Mouse (Mus musculus) lung, adult 2 months (tissue): Measurements from ENCODE around the gene Vps13c. TPM values are rescaled to one million over a fixed set of nuclear protein-coding genes. Genes with fewer than 3 reads are reported as not detected.

ENCODE experiments used
- DNase-seq: peaks from one replicate; pipeline ENCODE4 v3.0.0; 2022
- H3K4me1 ChIP-seq: fragments of 200-500 bp; 2 replicates; pipeline ENCODE4 v1.6.1; 2011; ENCODE audit warnings: low read length; ENCODE audit not compliant: control insufficient read depth, insufficient read depth
- H3K4me3 ChIP-seq: fragments of 200-500 bp; replicated peaks from 2 replicates; pipeline ENCODE3; 2011; ENCODE audit warnings: low read depth, mild to moderate bottlenecking, control low read depth, low read length; ENCODE audit errors: extremely low read depth
- CTCF ChIP-seq: fragments of 200-500 bp; IDR thresholded peaks from 2 replicates; pipeline ENCODE4 v1.5.1; 2011; ENCODE audit warnings: mild to moderate bottlenecking, low read length, control low read depth; ENCODE audit not compliant: insufficient read depth
- POLR2A ChIP-seq: fragments of 200-500 bp; IDR thresholded peaks from 2 replicates; pipeline ENCODE4 v1.6.1; 2011; ENCODE audit warnings: low read depth, mild to moderate bottlenecking, control low read depth, low read length, borderline replicate concordance; ENCODE audit errors: extremely low read depth
- WGBS: fragments of 180-500 bp; shearing (Covaris S2); methylation state at CpG from one replicate; pipeline ENCODE4 v1.1.7; 2018; 5-methylcytosine and 5-hydroxymethylcytosine counted together
- polyA plus RNA-seq: library from polyadenylated mRNA; depleted of rRNA; stranded (reverse); fragments of >200 nt; gene quantifications from 2 replicates; pipeline ENCODE4 v1.2.3, GENCODE M21; 2012

Vps13c gene
- polyA plus RNA-seq, 1 experiment = 9.1 TPM

DNA sequence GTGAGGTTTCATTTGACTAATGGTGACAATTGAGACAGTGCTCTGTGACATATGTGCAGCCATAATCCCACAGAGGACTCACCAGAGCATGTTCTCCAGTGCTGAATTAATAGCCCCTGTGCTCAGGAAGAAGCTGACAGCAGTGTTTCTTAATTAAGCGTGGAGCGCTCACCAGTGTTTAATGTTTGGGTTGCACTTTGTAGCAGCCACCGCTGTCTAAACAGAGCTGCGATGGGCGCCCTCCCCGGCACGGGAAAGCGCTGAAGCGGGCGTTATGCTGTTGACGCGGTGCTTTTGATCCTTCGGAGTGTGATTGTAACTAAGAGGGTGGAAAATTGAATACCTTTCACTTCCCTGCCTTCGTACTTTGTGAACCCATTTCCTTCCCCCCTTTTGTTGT is 125.7 kb downstream of the Vps13c start:
- Histone ChIP-seq H3K4me1 (no peaks in the 10 kb centered on the region), H3K4me3 (no peak overlapping the region)
- WGBS = 60% methylated on average over 14 of the region's 14 CpGs
- no peak for TF ChIP-seq POLR2A
- TF ChIP-seq CTCF = no peak
- DNase-seq = no peak

DNA sequence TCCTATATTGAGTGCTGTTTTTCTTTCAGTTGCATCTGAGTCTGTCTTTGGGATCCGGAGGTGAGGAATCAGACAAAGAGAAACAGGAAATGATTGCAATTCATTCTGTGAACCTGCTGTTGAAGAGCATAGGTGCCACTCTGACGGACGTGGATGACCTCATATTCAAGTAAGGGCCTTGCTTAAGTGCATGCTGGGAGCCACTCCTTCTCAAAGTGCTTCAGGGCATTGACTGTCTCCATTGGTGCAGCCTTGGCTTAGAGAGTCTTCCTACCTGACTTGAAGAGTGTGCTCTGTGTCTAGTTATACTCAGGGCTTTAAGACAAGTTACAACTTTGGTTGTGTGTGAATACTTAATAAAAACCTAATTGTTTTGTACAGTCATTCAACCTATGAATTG is 126.8 kb downstream of the Vps13c start:
- DNase-seq = no peak
- TF ChIP-seq POLR2A = no peak
- TF ChIP-seq CTCF = no peak
- Histone ChIP-seq H3K4me1 (no peaks in the 10 kb centered on the region), H3K4me3 (no peak overlapping the region)
- 50% methylated on average over 3 of the region's 3 CpGs for WGBS

DNA sequence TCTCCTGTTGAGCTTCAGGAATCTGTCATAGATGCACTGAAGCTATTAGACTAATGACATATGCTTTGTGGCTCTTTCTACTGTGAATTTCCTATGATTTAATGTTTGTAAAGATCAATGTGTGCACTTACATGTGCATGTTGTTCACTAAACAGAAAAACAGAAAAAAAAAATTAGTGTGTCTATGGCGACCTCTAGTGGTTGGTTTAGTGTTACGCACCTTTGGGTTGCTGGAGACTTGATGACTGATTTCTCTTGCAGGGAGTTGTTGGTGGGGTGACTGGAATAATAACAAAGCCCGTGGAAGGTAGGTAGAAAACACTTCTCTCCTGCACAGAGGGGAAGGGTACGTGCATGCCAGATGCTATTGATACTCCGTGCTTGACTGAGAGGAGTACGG is 133.3 kb downstream of the Vps13c start:
- DNase-seq = no peak
- WGBS = 46% methylated on average over 6 of the region's 6 CpGs
- TF ChIP-seq CTCF = peak; percentile 21; the same call in 1 of the 2 replicates
- TF ChIP-seq POLR2A = no peak
- H3K4me1 ChIP-seq = no peaks in the 10 kb centered on the region
- H3K4me3 ChIP-seq = no peak overlapping the region

DNA sequence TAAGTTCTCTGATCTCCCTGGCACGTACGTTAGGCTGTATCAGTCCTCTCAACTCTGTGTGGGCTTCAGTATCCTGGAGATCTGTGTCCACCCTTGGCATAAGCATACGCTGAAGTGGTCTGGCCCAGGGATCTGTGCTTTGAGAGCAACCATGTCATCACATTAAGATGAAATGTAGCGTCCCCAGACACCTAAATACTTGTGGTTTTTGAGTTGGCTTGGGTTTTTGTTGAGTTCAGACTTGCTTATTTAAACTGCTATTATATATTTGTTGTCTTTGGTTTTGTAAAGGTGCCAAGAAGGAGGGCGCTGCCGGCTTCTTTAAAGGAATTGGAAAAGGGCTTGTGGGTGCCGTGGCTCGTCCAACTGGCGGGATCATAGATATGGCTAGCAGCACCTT is 135.3 kb downstream of the Vps13c start:
- TF ChIP-seq POLR2A = no peak
- no peak for TF ChIP-seq CTCF
- Histone ChIP-seq H3K4me1 (no peaks in the 10 kb centered on the region), H3K4me3 (no peak overlapping the region)
- DNase-seq = no peak
- 86% methylated on average over 9 of the region's 9 CpGs for WGBS

DNA sequence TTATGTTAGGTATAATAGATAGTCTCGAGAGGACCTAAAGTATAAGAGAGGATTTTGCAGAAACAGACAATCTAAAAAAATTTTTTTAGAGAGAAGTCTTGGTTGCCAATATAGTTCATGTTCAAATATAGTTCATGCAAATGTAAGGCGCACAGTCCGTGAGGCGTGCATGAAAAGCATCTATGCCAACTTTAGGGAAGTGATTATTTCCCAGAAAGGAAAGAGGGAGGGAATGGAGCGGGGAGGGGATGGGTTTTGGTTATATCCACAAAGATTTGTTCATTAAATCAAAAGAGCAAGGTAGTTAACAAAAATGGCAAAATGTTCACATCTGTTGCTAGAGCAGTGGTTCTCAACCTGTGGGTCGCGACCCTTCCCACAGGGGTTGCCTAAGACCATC is 166.4 kb downstream of the Vps13c start:
- no peak for DNase-seq
- no peak overlapping the region for H3K4me3 ChIP-seq
- no peaks in the 10 kb centered on the region for H3K4me1 ChIP-seq
- TF ChIP-seq CTCF = no peak
- TF ChIP-seq POLR2A = no peak
- 91% methylated on average over 7 of the region's 7 CpGs for WGBS

DNA sequence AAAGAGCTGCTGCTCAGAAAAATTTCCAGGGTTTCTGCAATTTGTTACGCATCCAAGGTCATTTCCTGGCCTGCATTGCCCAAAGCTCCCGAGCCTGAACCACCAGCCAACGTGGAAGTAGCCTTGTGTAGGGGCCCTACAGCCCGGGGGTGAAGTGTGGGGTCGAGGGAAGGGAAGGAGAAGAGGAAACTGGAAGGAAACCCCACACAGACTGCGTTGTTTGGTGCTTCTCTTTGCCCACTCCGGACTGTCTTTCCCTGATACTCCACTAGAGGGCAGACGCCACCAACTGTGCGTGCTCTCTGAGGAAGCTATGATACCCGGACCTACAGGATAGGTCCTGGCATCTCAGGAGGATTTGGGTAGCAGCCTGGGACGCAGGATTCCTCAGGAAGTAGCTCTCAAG is 174.8 kb downstream of the Vps13c start:
- WGBS = 7% methylated on average over 11 of the region's 11 CpGs
- DNase-seq = peak; percentile 59
- Histone ChIP-seq H3K4me1 (no peaks in the 10 kb centered on the region), H3K4me3 (no peak overlapping the region)
- TF ChIP-seq POLR2A = no peak
- peak; percentile 97 for TF ChIP-seq CTCF

DNA sequence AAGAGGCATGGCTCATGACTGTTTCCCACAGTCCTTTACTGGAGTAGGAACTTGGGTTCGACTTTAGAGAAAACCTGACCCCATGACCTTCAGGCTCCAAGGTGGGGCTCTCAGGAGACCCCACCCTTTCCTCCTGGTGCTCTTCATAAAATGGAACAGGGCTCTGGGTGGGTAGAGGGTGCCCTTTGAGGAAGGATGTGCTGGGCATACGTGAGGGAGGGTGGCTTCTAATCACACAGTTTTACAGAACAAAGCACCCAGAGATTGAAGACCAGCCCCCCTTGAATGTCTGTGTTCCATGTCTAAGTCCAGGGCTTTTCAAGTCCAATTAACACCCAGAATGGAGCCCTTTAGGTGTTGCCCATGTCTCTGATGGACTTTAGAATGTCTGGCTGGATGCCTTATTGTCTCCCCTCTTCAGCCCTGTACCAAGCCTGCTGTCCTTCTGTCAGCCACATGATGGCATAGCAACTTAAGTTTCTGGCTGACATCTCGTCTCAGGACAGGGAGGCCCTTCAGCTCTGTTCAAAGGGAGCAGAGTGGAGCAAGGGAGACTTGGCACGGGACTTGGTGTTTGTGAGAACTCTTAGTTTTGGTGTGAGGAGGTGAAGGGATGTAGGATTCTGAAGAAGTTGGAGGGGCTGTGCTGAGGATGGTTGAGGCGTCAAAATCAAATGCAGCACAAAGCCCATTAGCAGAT is 176.2 kb downstream of the Vps13c start:
- TF ChIP-seq POLR2A (no peak), CTCF (peak; percentile 43; the same call in 1 of the 2 replicates)
- 42% methylated on average over 5 of the region's 5 CpGs for WGBS
- Histone ChIP-seq H3K4me3 (no peak overlapping the region), H3K4me1 (peaks cover 2% of the 10 kb centered on the region; the same call in 1 of the 2 replicates)
- DNase-seq = no peak

DNA sequence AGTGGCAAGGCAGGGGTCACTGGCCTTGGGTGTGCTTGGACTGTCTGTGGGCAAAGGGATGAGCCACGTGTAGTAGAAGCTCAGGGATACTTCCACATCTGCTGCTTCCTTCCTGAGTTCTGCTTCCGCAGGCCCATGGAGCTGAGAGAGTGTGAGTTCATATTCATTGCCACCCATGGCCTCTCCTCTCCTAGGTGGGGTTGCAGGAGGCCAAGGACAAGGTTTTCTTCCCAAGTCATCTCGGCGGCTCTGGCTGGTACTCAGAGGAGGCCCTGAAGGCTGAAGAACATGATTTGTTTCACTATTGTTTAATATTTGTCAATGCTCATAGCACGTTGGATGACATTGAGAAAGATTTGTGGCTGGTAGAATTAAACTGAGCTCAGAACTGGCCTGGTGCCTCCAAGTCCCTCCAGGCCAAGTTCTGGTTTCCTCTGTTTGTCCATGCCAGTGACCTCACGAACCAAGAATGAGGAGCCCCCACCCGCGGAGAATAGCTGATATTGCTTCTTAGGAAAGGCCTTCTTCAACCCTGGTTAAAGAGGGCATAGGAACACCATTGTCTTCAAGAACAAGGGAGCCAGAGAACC is 180.7 kb downstream of the Vps13c start:
- TF ChIP-seq POLR2A (no peak), CTCF (no peak)
- peaks cover 2% of the 10 kb centered on the region; the same call in 1 of the 2 replicates for H3K4me1 ChIP-seq
- no peak overlapping the region for H3K4me3 ChIP-seq
- peak; percentile 21 for DNase-seq
- WGBS = 42% methylated on average over 8 of the region's 8 CpGs

DNA sequence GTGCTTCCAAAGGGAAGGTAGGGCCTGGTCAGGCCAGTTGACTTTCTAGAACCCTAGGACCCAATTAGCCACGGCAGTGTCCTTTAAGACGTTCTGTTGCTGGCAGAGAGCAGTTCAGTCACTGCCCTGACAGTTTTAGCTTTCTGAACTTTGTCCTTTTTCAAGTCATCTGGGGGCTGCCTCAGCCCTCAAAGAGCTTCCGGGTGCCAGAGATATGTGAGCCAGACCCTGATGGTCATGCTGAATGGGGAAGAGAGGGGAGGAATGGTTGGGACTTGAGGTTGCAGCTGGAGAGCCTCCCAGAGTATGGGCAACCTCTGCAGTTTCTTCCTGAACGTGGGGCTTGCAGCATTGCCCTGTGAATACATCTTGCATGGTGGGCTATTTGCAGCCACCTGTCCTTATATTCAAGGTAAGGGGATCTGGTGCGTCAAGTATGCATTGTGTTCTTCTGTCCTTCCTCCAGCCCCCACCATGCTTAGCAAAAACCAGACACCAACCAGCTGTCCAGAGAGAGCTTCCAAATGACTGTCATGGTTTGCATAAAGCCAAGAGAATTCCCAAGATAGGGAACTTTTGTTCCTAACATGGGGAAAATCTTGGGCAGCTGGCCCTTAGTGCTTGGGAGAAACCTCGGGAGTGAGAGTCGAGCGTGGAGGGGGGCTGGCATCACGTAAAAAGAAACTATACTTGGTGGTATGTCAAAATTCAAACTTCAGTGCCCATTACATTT is 182.3 kb downstream of the Vps13c start:
- 58% methylated on average over 9 of the region's 9 CpGs for WGBS
- Histone ChIP-seq H3K4me3 (no peak overlapping the region), H3K4me1 (peaks cover 2% of the 10 kb centered on the region; the same call in 1 of the 2 replicates)
- DNase-seq = no peak
- TF ChIP-seq POLR2A = no peak
- no peak for TF ChIP-seq CTCF

DNA sequence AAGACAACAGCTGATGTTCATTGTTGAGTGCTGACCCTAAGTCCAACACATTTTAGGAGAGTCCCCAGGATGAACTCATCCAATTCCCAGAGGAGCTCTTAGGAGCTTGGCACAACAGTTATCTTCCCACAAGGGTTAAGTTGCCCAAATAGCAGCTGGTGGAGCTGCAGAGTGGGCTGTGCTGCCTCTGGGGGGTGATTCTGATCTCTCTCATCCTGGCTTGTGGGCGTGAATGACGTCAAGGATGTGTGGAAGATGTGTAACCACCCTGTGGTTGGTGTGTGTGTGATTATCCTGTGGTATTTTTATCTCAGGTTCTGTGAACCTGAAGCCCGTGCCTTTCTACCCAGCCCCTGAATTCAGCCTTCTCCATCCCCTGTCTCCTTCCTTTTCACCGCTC is 188.4 kb downstream of the Vps13c start:
- Histone ChIP-seq H3K4me1 (no peaks in the 10 kb centered on the region), H3K4me3 (no peak overlapping the region)
- TF ChIP-seq CTCF (no peak), POLR2A (no peak)
- no peak for DNase-seq
- 67% methylated on average over 4 of the region's 4 CpGs for WGBS
